Comparison of ENCODE assay signal across 9 mouse cellular contexts in the genomic region with DNA sequence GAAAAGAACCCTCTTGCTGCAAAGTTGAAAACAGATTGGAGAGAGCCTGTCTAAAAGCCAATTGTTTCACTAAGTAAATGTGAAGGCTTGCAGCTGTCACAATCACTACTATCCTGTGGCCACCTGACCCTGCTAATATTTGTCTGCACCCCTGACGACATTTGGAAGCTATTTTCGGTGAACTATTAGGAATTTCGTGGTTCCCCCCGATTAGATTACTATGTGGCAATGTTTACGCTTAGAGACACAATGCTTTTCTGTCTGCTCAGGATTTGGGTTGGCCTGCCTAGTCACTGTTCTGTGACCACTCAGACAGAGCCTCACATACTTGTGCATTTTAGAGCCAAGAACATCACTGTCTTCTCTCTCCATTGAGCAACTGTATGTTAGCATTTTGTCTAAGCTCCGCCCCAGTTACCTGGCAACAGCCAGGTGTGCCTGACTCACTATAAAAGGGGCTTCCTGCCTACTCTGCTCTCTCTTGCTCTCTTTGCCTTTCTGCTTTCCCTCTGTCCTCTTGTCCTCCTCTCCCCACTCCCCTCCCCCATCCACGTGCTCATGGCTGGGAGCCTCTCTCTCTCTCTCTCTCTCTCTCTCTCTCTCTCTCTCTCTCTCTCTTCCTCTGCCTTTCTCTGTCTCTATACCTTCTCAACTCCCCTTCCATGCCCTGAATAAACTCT. TPM values are rescaled to one million over a fixed set of nuclear protein-coding genes. Genes with fewer than 3 reads are reported as not detected.
DNase-seq lines count a peak whose midpoint lies in the region; ATAC-seq and TF ChIP-seq lines count a peak whose summit lies in the region.
"Had no signal": no experiment of that assay in that cellular context is flagged by ENCODE, and none has a peak within 500 bp of the region (broad histone marks: within the 10 kb centered on the region; RNA-seq: fewer than 3 reads in every experiment).

No protein-coding gene starts in this region.

- H3K9me3 ChIP-seq in liver, postnatal 0 days (ENCODE audit: low read length) = no peaks in the 10 kb centered on the region
- no peaks in the 10 kb centered on the region for H3K9me3 ChIP-seq in forebrain, embryonic 14.5 days (replicated peaks; ENCODE audit: control insufficient read depth, low read length)
- no peaks in the 10 kb centered on the region for H3K9me3 ChIP-seq in lung, embryonic 15.5 days
- H3K9me3 ChIP-seq in stomach, postnatal 0 days (ENCODE audit: control insufficient read depth, low read length) = no peaks in the 10 kb centered on the region
- H3K9me3 ChIP-seq: G1E had no signal

- no peaks in the 10 kb centered on the region for H3K79me2 ChIP-seq in liver, adult 2 months (ENCODE audit: control insufficient read depth, insufficient read depth, low read length)

- no peaks in the 10 kb centered on the region for H3K4me1 ChIP-seq in liver, adult 2 months (ENCODE audit: control insufficient read depth, insufficient read depth, low read length)
- no peaks in the 10 kb centered on the region for H3K4me1 ChIP-seq in liver, postnatal 0 days (ENCODE audit: insufficient read depth)
- H3K4me1 ChIP-seq in forebrain, embryonic 14.5 days (ENCODE audit: control insufficient read depth, insufficient read depth, low read length) = peaks cover 9% of the 10 kb centered on the region
- peaks cover 11% of the 10 kb centered on the region for H3K4me1 ChIP-seq in lung, embryonic 15.5 days
- no peaks in the 10 kb centered on the region for H3K4me1 ChIP-seq in stomach, postnatal 0 days (replicated peaks; ENCODE audit: control insufficient read depth, insufficient read depth)

- TF ChIP-seq POLR2A in liver, adult 2 months (IDR thresholded peaks at IDR 0.05; ENCODE audit: extremely low read depth, insufficient read depth, low read length) = no peak

- H3K27ac ChIP-seq in liver, adult 2 months (replicated peaks; ENCODE audit: insufficient read depth, low read depth, low read length) = no peak overlapping the region
- no peak overlapping the region for H3K27ac ChIP-seq in liver, postnatal 0 days (ENCODE audit: low read depth)
- H3K27ac ChIP-seq in forebrain, embryonic 14.5 days (ENCODE audit: low read depth, low read length) = no peak overlapping the region
- no peak overlapping the region for H3K27ac ChIP-seq in lung, embryonic 15.5 days
- H3K27ac ChIP-seq in stomach, postnatal 0 days (replicated peaks) = no peak overlapping the region

- H3K4me3 ChIP-seq in liver, adult 2 months (ENCODE audit: insufficient read depth, low read depth, low read length) = no peak overlapping the region
- no peak overlapping the region for H3K4me3 ChIP-seq in liver, postnatal 0 days (ENCODE audit: low read depth, low read length)
- no peak overlapping the region for H3K4me3 ChIP-seq in forebrain, embryonic 14.5 days (ENCODE audit: low read depth, low read length)
- no peak overlapping the region for H3K4me3 ChIP-seq in lung, embryonic 15.5 days
- no peak overlapping the region for H3K4me3 ChIP-seq in stomach, postnatal 0 days (ENCODE audit: low read depth, low read length)

- H3K9ac ChIP-seq in liver, adult 2 months (ENCODE audit: low read depth, low read length) = no peak overlapping the region
- no peak overlapping the region for H3K9ac ChIP-seq in liver, postnatal 0 days (replicated peaks)
- no peak overlapping the region for H3K9ac ChIP-seq in forebrain, embryonic 14.5 days (ENCODE audit: low read length)
- no peak overlapping the region for H3K9ac ChIP-seq in lung, embryonic 15.5 days
- H3K9ac ChIP-seq in stomach, postnatal 0 days (ENCODE audit: low read length) = no peak overlapping the region

- H3K36me3 ChIP-seq in liver, adult 2 months (ENCODE audit: control insufficient read depth, insufficient read depth, low read length) = no peaks in the 10 kb centered on the region
- H3K36me3 ChIP-seq in liver, postnatal 0 days (replicated peaks; ENCODE audit: insufficient read depth, low read length) = no peaks in the 10 kb centered on the region
- H3K36me3 ChIP-seq in forebrain, embryonic 14.5 days (ENCODE audit: control insufficient read depth, insufficient read depth, low read length) = no peaks in the 10 kb centered on the region
- H3K36me3 ChIP-seq in lung, embryonic 15.5 days = no peaks in the 10 kb centered on the region
- H3K36me3 ChIP-seq in stomach, postnatal 0 days (ENCODE audit: control insufficient read depth, insufficient read depth, low read length) = no peaks in the 10 kb centered on the region
- H3K36me3 ChIP-seq: G1E had no signal

- no peak for TF ChIP-seq EP300 in liver, postnatal 0 days (IDR thresholded peaks at IDR 0.05; ENCODE audit: low read depth)
- TF ChIP-seq EP300 in stomach, postnatal 0 days (optimal IDR thresholded peaks at IDR 0.05) = no peak

- DNase-seq in liver, adult 2 months (ENCODE audit: extremely low read depth, low read depth, low spot score) = peak; percentile 1
- DNase-seq in liver, postnatal 0 days = no peak
- no peak for DNase-seq in forebrain, embryonic 14.5 days (ENCODE audit: low spot score)
- DNase-seq in stomach, postnatal 0 days (ENCODE audit: low spot score) = no peak
- DNase-seq in testis, postnatal 14 days (ENCODE audit: low spot score) = no peak
- DNase-seq in adrenal gland, postnatal 36 days = no peak

- H3K27me3 ChIP-seq in liver, adult 2 months (ENCODE audit: control insufficient read depth, insufficient read depth, low read length) = no peaks in the 10 kb centered on the region; the same call in 1 of the 2 replicates
- 0 out of 2 replicates have a peak, but pooled peaks cover 4% of the 10 kb centered on the region for H3K27me3 ChIP-seq in liver, postnatal 0 days (ENCODE audit: insufficient read depth, low read length)
- H3K27me3 ChIP-seq in forebrain, embryonic 14.5 days (replicated peaks; ENCODE audit: control insufficient read depth, insufficient read depth, low read length) = no peaks in the 10 kb centered on the region; the same call in 1 of the 2 replicates
- no peaks in the 10 kb centered on the region for H3K27me3 ChIP-seq in lung, embryonic 15.5 days
- H3K27me3 ChIP-seq in stomach, postnatal 0 days (ENCODE audit: control insufficient read depth, insufficient read depth, low read length) = no peaks in the 10 kb centered on the region

- no peak for ATAC-seq in liver, postnatal 0 days
- ATAC-seq in forebrain, embryonic 14.5 days = peak; percentile 12; the same call in 1 of the 2 replicates
- peak; percentile 69; the same call in 1 of the 2 replicates for ATAC-seq in lung, embryonic 15.5 days (ENCODE audit: borderline replicate concordance, extremely low read depth, low FRiP score, low TSS enrichment)
- ATAC-seq in stomach, postnatal 0 days (ENCODE audit: low FRiP score, low TSS enrichment) = peak; percentile 35; the same call in 1 of the 2 replicates
- no peak for ATAC-seq in granulocyte monocyte progenitor cell, adult 5-6 weeks (replicated peaks; ENCODE audit: poor library complexity, severe bottlenecking)

- no peak for TF ChIP-seq CTCF in liver, adult 2 months (IDR thresholded peaks at IDR 0.05; ENCODE audit: low read depth, low read length)
- no peak for TF ChIP-seq CTCF in liver, postnatal 0 days (IDR thresholded peaks at IDR 0.05; ENCODE audit: low read depth)
- no peak for TF ChIP-seq CTCF in stomach, postnatal 0 days (IDR thresholded peaks at IDR 0.05; ENCODE audit: low read depth)

- no peak overlapping the region for H3K4me2 ChIP-seq in liver, postnatal 0 days (ENCODE audit: low read depth, low read length)
- peak overlapping the region; percentile 43; the same call in 1 of the 2 replicates for H3K4me2 ChIP-seq in forebrain, embryonic 14.5 days (ENCODE audit: low read length)
- H3K4me2 ChIP-seq in lung, embryonic 15.5 days = peak overlapping the region; percentile 29
- H3K4me2 ChIP-seq in stomach, postnatal 0 days (replicated peaks; ENCODE audit: low read depth) = peak overlapping the region; percentile 38; the same call in 1 of the 2 replicates

- 23% methylated on average over 7 of the region's 7 CpGs for WGBS in liver, adult 2 months
- WGBS in liver, postnatal 0 days (ENCODE audit: insufficient replicate concordance) = 34% methylated on average over 7 of the region's 7 CpGs
- 10% methylated on average over 7 of the region's 7 CpGs for WGBS in forebrain, embryonic 14.5 days
- 15% methylated on average over 7 of the region's 7 CpGs for WGBS in lung, embryonic 15.5 days
- WGBS in stomach, postnatal 0 days = 21% methylated on average over 7 of the region's 7 CpGs

RNA-seq across cellular contexts. Expression of gene Efna5, which starts 59.6 kb away (rescaled TPM):
- total RNA-seq in liver, adult 2 months (2014; rRNA removed) = 2.1 and 2.3 TPM in 2 replicates
- polyA plus RNA-seq in liver, adult 2 months (2012; rRNA removed) = 0.94 and 1.4 TPM in 2 replicates
- 2.9 and 3.0 TPM in 2 replicates for polyA plus RNA-seq in liver, postnatal 0 days (2015; fragmentation: Nextera tagmentation; extraction: Ambion mirVana)
- polyA plus RNA-seq in forebrain, embryonic 14.5 days (2014; fragmentation: Nextera tagmentation; extraction: Ambion mirVana) = 18.8 and 20.9 TPM in 2 replicates
- polyA plus RNA-seq in lung, embryonic 15.5 days (2015; fragmentation: Nextera tagmentation; extraction: Ambion mirVana) = 12.6 and 13.3 TPM in 2 replicates
- 23.3 and 23.9 TPM in 2 replicates for polyA plus RNA-seq in stomach, postnatal 0 days (2015; fragmentation: Nextera tagmentation; extraction: Ambion mirVana)
- total RNA-seq in granulocyte monocyte progenitor cell, adult 5-6 weeks (2014; fragmentation: Nextera tagmentation) = not detected in 2 replicates
- not detected in 2 replicates for total RNA-seq in granulocyte monocyte progenitor cell, adult 5-6 weeks (2017)
- 10 to 100 TPM; 17.3 to 21.5 TPM for total RNA-seq in adrenal gland, postnatal 36 days (2021)
- polyA plus RNA-seq: G1E had no signal

Comparison
In these comparisons a context has a peak if more than half of its experiments do, and no peak if none do; other contexts are left out.
1. ATAC-seq: peak in forebrain, embryonic 14.5 days (single experiment), lung, embryonic 15.5 days (single experiment) and stomach, postnatal 0 days (single experiment); none in liver, postnatal 0 days (single experiment) and granulocyte monocyte progenitor cell, adult 5-6 weeks (single experiment).